Mouse (Mus musculus) ES-Bruce4 (cell line): ENCODE measurements around the gene Rptor. TPM values are rescaled to one million over a fixed set of nuclear protein-coding genes. Genes with fewer than 3 reads are reported as not detected.

Experiments
- H3K27ac ChIP-seq: 2 replicates; pipeline ENCODE4 v1.5.1; 2012; ENCODE audit warnings: low read length, inconsistent platforms; ENCODE audit not compliant: insufficient read depth
- H3K27me3 ChIP-seq: 2 replicates; pipeline ENCODE4 v1.6.1; 2012; ENCODE audit warnings: mild to moderate bottlenecking, low read length, inconsistent platforms; ENCODE audit not compliant: control insufficient read depth, poor library complexity, insufficient read depth, severe bottlenecking
- H3K36me3 ChIP-seq: 2 replicates; pipeline ENCODE4 v1.6.1; 2012; ENCODE audit warnings: inconsistent platforms, mild to moderate bottlenecking, low read length, moderate library complexity; ENCODE audit not compliant: control insufficient read depth, poor library complexity, insufficient read depth, severe bottlenecking
- H3K4me1 ChIP-seq: one replicate; pipeline ENCODE4 v1.8.1; 2011; ENCODE audit warnings: low read length; ENCODE audit not compliant: control insufficient read depth, insufficient read depth
- H3K4me3 ChIP-seq: 2 replicates; pipeline ENCODE4 v1.5.1; 2011; ENCODE audit warnings: low read depth, mild to moderate bottlenecking, low read length
- H3K9ac ChIP-seq: 2 replicates; pipeline ENCODE4 v1.6.1; 2012; ENCODE audit warnings: low read depth, mild to moderate bottlenecking, inconsistent platforms; ENCODE audit not compliant: poor library complexity, severe bottlenecking
- H3K9me3 ChIP-seq: replicated peaks from 2 replicates; pipeline ENCODE4 v1.6.1; 2012; ENCODE audit warnings: mild to moderate bottlenecking, low read length, inconsistent platforms; ENCODE audit not compliant: control insufficient read depth, poor library complexity, insufficient read depth, severe bottlenecking
- CTCF ChIP-seq: IDR thresholded peaks from one replicate; pipeline ENCODE4 v1.8.1; 2011; ENCODE audit warnings: low read depth, low read length
- EP300 ChIP-seq: IDR thresholded peaks from 2 replicates; pipeline ENCODE4 v1.6.1; 2011; ENCODE audit warnings: low read depth, low read length; ENCODE audit not compliant: insufficient read depth
- POLR2A ChIP-seq: IDR thresholded peaks from one replicate; pipeline ENCODE4 v1.8.1; 2011; ENCODE audit warnings: low read length; ENCODE audit not compliant: insufficient read depth
- polyA plus RNA-seq: library from polyadenylated mRNA; stranded (reverse); fragments of >200 nt; gene quantifications from 2 replicates; pipeline ENCODE4 v1.2.4, GENCODE M21; 2011; ENCODE audit warnings: low read depth; ENCODE audit not compliant: missing spikeins, insufficient read depth, insufficient read length

The Rptor gene
- 41.5 and 47.1 TPM in 2 replicates for polyA plus RNA-seq

GRCm38 (mm10) chr11:119602763-119603526, at the start of gene Rptor:
Gene Rptor, plus strand, starts transcription at chr11:119602905.
- Histone ChIP-seq H3K4me3 (peak within 1 kb of the TSS; percentile 91), H3K4me1 (no peaks in the 10 kb centered on the region), H3K27ac (peak within 1 kb of the TSS; percentile 45), H3K9ac (peak within 1 kb of the TSS; percentile 87), H3K27me3 (no peaks in the 10 kb centered on the region), H3K9me3 (no peaks in the 10 kb centered on the region), H3K36me3 (no peaks in the 10 kb centered on the region; the same call in 1 of the 2 replicates)
- peak; percentile 67; the same call in 1 of the 2 replicates for TF ChIP-seq EP300
- peak; percentile 65 for TF ChIP-seq POLR2A
- TF ChIP-seq CTCF: no peak

DNA sequence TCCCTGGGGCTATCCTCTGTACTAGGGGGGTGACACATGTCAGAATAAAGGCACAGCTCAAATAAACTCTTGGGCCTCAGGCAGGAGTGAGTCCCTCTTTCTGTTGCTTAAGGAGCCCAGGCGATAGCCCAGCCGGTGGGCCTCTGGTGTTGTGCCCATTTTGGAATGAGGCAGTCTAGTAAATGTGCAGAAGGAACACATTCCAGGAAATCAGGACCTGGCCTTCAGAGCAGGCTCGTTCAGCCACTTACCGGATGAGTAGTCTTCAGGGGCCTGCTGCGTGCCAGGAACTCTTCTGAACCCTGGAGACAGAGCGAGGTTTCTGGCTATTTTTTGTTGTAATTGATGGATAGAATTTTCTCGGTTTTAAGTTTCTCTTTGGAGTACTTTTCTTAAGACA, 48.0 kb upstream of the Rptor start:
- TF ChIP-seq EP300 (no peak), POLR2A (no peak), CTCF (no peak)
- Histone ChIP-seq H3K4me1 (no peaks in the 10 kb centered on the region), H3K9ac (no peak overlapping the region), H3K27me3 (no peaks in the 10 kb centered on the region), H3K36me3 (no peaks in the 10 kb centered on the region), H3K27ac (no peak overlapping the region), H3K9me3 (no peaks in the 10 kb centered on the region), H3K4me3 (no peak overlapping the region)

DNA sequence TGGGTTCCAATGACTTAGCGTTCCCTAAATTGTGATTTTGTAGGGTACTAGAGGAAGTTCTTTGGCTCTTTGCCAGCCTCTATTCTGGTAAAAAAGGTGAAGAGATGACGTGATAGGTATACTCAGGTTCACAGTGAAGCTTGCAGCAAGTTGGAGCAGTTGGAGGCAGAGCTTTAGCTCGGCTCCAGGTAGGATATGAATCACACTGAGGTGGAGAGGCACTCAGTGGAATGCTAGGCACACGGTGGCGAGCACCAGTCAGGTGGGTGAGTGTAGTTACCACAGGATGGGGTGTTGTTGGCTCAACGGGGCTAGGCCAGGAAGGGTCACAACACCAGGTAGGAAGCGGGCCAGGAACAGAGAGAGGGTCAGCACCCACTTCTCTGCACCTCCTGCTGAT, 47.5 kb upstream of the Rptor start:
- H3K9ac ChIP-seq: no peak overlapping the region
- no peaks in the 10 kb centered on the region for H3K36me3 ChIP-seq
- H3K9me3 ChIP-seq: no peaks in the 10 kb centered on the region
- H3K4me3 ChIP-seq: no peak overlapping the region
- no peaks in the 10 kb centered on the region for H3K4me1 ChIP-seq
- H3K27me3 ChIP-seq: no peaks in the 10 kb centered on the region
- TF ChIP-seq EP300 (no peak), CTCF (no peak), POLR2A (no peak)
- H3K27ac ChIP-seq: no peak overlapping the region

- H3K36me3 ChIP-seq: no peaks in the 10 kb centered on the region
- no peak overlapping the region for H3K27ac ChIP-seq
- H3K27me3 ChIP-seq: no peaks in the 10 kb centered on the region
- no peaks in the 10 kb centered on the region for H3K9me3 ChIP-seq
- H3K4me3 ChIP-seq: no peak overlapping the region
- H3K4me1 ChIP-seq: no peaks in the 10 kb centered on the region
- no peak for TF ChIP-seq EP300
- no peak for TF ChIP-seq POLR2A
- TF ChIP-seq CTCF: no peak
- H3K9ac ChIP-seq: no peak overlapping the region
These were observed 44.5 kb upstream of the Rptor start for GRCm38 (mm10) chr11:119557940-119558869.

GRCm38 (mm10) chr11:119558870-119559610, 43.7 kb upstream of the Rptor start:
- TF ChIP-seq EP300: no peak
- no peak for TF ChIP-seq POLR2A
- no peak for TF ChIP-seq CTCF
- Histone ChIP-seq H3K27me3 (no peaks in the 10 kb centered on the region), H3K4me3 (no peak overlapping the region), H3K9me3 (no peaks in the 10 kb centered on the region), H3K36me3 (no peaks in the 10 kb centered on the region), H3K4me1 (no peaks in the 10 kb centered on the region), H3K27ac (no peak overlapping the region), H3K9ac (no peak overlapping the region)
